26 mouse cellular contexts compared by ENCODE assay signal in genomic region chr1:175415728-175416127, GRCm38 (mm10).
DNase-seq lines count a peak whose midpoint lies in the region; ATAC-seq and TF ChIP-seq lines count a peak whose summit lies in the region.
"Had no signal": no experiment of that assay in that cellular context is flagged by ENCODE, and none has a peak within 500 bp of the region (broad histone marks: within the 10 kb centered on the region; RNA-seq: fewer than 3 reads in every experiment).

No protein-coding gene starts in this region.

- H3K9ac ChIP-seq in hindbrain, embryonic 13.5 days = no peak overlapping the region
- no peak overlapping the region for H3K9ac ChIP-seq in hindbrain, postnatal 0 days (replicated peaks; ENCODE audit: low read length)
- no peak overlapping the region for H3K9ac ChIP-seq in neural tube, embryonic 15.5 days (replicated peaks)
- no peak overlapping the region for H3K9ac ChIP-seq in midbrain, embryonic 14.5 days (replicated peaks; ENCODE audit: low read length)
- H3K9ac ChIP-seq: embryonic facial prominence, embryonic 12.5 days; hindbrain, embryonic 15.5 days; liver, embryonic 13.5 days; lung, embryonic 14.5 days; neural tube, embryonic 13.5 days had no signal

- no peak for TF ChIP-seq CTCF in hindbrain, postnatal 0 days (IDR thresholded peaks at IDR 0.05; ENCODE audit: low read depth)

- peak overlapping the region; percentile 44; the same call in 1 of the 2 replicates for H3K27ac ChIP-seq in hindbrain, embryonic 13.5 days
- H3K27ac ChIP-seq in hindbrain, postnatal 0 days = no peak overlapping the region
- H3K27ac ChIP-seq in neural tube, embryonic 15.5 days (replicated peaks) = no peak overlapping the region
- no peak overlapping the region for H3K27ac ChIP-seq in midbrain, embryonic 14.5 days (replicated peaks; ENCODE audit: low read depth, low read length)
- H3K27ac ChIP-seq: embryonic facial prominence, embryonic 12.5 days; heart, adult 2 months; hindbrain, embryonic 15.5 days; liver, embryonic 13.5 days; stomach, postnatal 0 days had no signal

- WGBS in hindbrain, embryonic 13.5 days = 63% methylated on average over 9 of the region's 9 CpGs
- WGBS in hindbrain, postnatal 0 days = 53% methylated on average over 9 of the region's 9 CpGs
- 52% methylated on average over 9 of the region's 9 CpGs for WGBS in neural tube, embryonic 15.5 days
- 42% methylated on average over 9 of the region's 9 CpGs for WGBS in midbrain, embryonic 14.5 days

- no peaks in the 10 kb centered on the region for H3K27me3 ChIP-seq in hindbrain, embryonic 13.5 days
- no peaks in the 10 kb centered on the region for H3K27me3 ChIP-seq in hindbrain, postnatal 0 days (ENCODE audit: insufficient read depth, low read length)
- H3K27me3 ChIP-seq in neural tube, embryonic 15.5 days (replicated peaks) = no peaks in the 10 kb centered on the region
- no peaks in the 10 kb centered on the region for H3K27me3 ChIP-seq in midbrain, embryonic 14.5 days (ENCODE audit: control insufficient read depth, insufficient read depth, low read length)
- H3K27me3 ChIP-seq: embryonic facial prominence, embryonic 12.5 days; hindbrain, embryonic 15.5 days; liver, embryonic 13.5 days; megakaryocyte, embryonic 14.5 days; neural tube, embryonic 13.5 days had no signal

- intact Hi-C loops in heart, postnatal 25 days (cut with DNase I) = no loop called here

- no peak overlapping the region for H3K4me2 ChIP-seq in hindbrain, embryonic 13.5 days
- H3K4me2 ChIP-seq in hindbrain, postnatal 0 days (ENCODE audit: low read depth, low read length) = no peak overlapping the region
- no peak overlapping the region for H3K4me2 ChIP-seq in neural tube, embryonic 15.5 days
- H3K4me2 ChIP-seq in midbrain, embryonic 14.5 days (ENCODE audit: low read length) = no peak overlapping the region
- H3K4me2 ChIP-seq: embryonic facial prominence, embryonic 12.5 days; hindbrain, embryonic 15.5 days; liver, embryonic 13.5 days; lung, embryonic 14.5 days; neural tube, embryonic 13.5 days had no signal

- H3K4me3 ChIP-seq in hindbrain, embryonic 13.5 days = no peak overlapping the region
- H3K4me3 ChIP-seq in hindbrain, postnatal 0 days (ENCODE audit: low read length) = no peak overlapping the region
- H3K4me3 ChIP-seq in neural tube, embryonic 15.5 days (replicated peaks) = no peak overlapping the region
- no peak overlapping the region for H3K4me3 ChIP-seq in midbrain, embryonic 14.5 days (replicated peaks; ENCODE audit: low read depth, low read length)
- H3K4me3 ChIP-seq: embryonic facial prominence, embryonic 12.5 days; heart, adult 2 months; hindbrain, embryonic 15.5 days; liver, embryonic 13.5 days; megakaryocyte, embryonic 14.5 days; neural tube, embryonic 13.5 days had no signal

- no peak for DNase-seq in hindbrain, postnatal 0 days (ENCODE audit: low spot score)
- DNase-seq in neural tube, embryonic 10.5 days (ENCODE audit: extremely low spot score, low spot score) = no peak
- DNase-seq in midbrain, embryonic 14.5 days = peak; percentile 19
- DNase-seq in lung, postnatal 10 days = no peak
- no peak for DNase-seq in heart, postnatal 25 days (ENCODE audit: low spot score)
- DNase-seq: adrenal gland, postnatal 25 days; cerebellum, adult 11 months; cerebellum, postnatal 14 days; gastrocnemius, postnatal 36 days; heart, adult 2 months; heart, postnatal 36 days; kidney, adult 9 months; kidney, postnatal 25 days; liver, embryonic 13.5 days; lung, embryonic 14.5 days; lung, postnatal 36 days; thymus, adult 2 months; thymus, postnatal 4 days had no signal

- ATAC-seq in hindbrain, embryonic 13.5 days (ENCODE audit: low FRiP score) = no peak
- no peak for ATAC-seq in hindbrain, postnatal 0 days
- ATAC-seq in neural tube, embryonic 15.5 days (ENCODE audit: low FRiP score) = peak; percentile 34; the same call in 1 of the 2 replicates
- 0 out of 2 replicates have a peak, but pooled peaks have one; percentile 34 for ATAC-seq in midbrain, embryonic 14.5 days (ENCODE audit: low FRiP score, low TSS enrichment)
- ATAC-seq: intestine, embryonic 16.5 days had no signal

- peaks cover 8% of the 10 kb centered on the region; the same call in 1 of the 2 replicates for H3K4me1 ChIP-seq in hindbrain, embryonic 13.5 days (replicated peaks)
- no peaks in the 10 kb centered on the region for H3K4me1 ChIP-seq in hindbrain, postnatal 0 days (ENCODE audit: insufficient read depth, low read length)
- no peaks in the 10 kb centered on the region for H3K4me1 ChIP-seq in neural tube, embryonic 15.5 days
- H3K4me1 ChIP-seq in midbrain, embryonic 14.5 days (ENCODE audit: control insufficient read depth, insufficient read depth, low read length) = 0 out of 2 replicates have a peak, but pooled peaks cover 2% of the 10 kb centered on the region
- H3K4me1 ChIP-seq: embryonic facial prominence, embryonic 12.5 days; hindbrain, embryonic 15.5 days; liver, embryonic 13.5 days; megakaryocyte, embryonic 14.5 days had no signal

- no peaks in the 10 kb centered on the region for H3K36me3 ChIP-seq in hindbrain, embryonic 13.5 days
- H3K36me3 ChIP-seq in hindbrain, postnatal 0 days (ENCODE audit: insufficient read depth, low read length) = no peaks in the 10 kb centered on the region
- no peaks in the 10 kb centered on the region for H3K36me3 ChIP-seq in neural tube, embryonic 15.5 days
- no peaks in the 10 kb centered on the region for H3K36me3 ChIP-seq in midbrain, embryonic 14.5 days (ENCODE audit: control insufficient read depth, insufficient read depth, low read length)
- H3K36me3 ChIP-seq: embryonic facial prominence, embryonic 12.5 days; hindbrain, embryonic 15.5 days; liver, embryonic 13.5 days; neural tube, embryonic 13.5 days had no signal

- H3K9me3 ChIP-seq in hindbrain, embryonic 13.5 days = no peaks in the 10 kb centered on the region
- no peaks in the 10 kb centered on the region for H3K9me3 ChIP-seq in hindbrain, postnatal 0 days (ENCODE audit: low read length)
- H3K9me3 ChIP-seq in neural tube, embryonic 15.5 days (replicated peaks) = no peaks in the 10 kb centered on the region
- H3K9me3 ChIP-seq in midbrain, embryonic 14.5 days (ENCODE audit: control insufficient read depth, low read length) = no peaks in the 10 kb centered on the region
- H3K9me3 ChIP-seq: embryonic facial prominence, embryonic 12.5 days; hindbrain, embryonic 15.5 days; liver, embryonic 13.5 days; neural tube, embryonic 13.5 days had no signal

Comparison
In these comparisons a context has a peak if more than half of its experiments do, and no peak if none do; other contexts are left out.
1. ATAC-seq: peak in neural tube, embryonic 15.5 days (single experiment) and midbrain, embryonic 14.5 days (single experiment); none in hindbrain, embryonic 13.5 days (single experiment) and hindbrain, postnatal 0 days (single experiment).